Mouse (Mus musculus) kidney, adult 18-20 months (tissue): ENCODE data around the gene Hist1h3g.
A peak's percentile ranks its signal among the peaks of the same experiment; 100 is the strongest.
"Not testable (repeated sequence)": the region's sequence is repeated elsewhere in the genome, so short reads cannot be mapped to it uniquely, and the experiment has no call there.

Experiments used
- DNase-seq: peaks from one replicate; pipeline ENCODE4 v3.0.0; 2021

Hist1h3g gene

GRCm38 (mm10) chr13:23536076-23536822, 1.0 kb downstream of the Hist1h3g start:
- DNase-seq: no peak

GRCm38 (mm10) chr13:23537006-23537710, 1.9 kb downstream of the Hist1h3g start:
- no peak for DNase-seq

- no peak for DNase-seq
Observed at GRCm38 (mm10) chr13:23538249-23538648, 3.0 kb downstream of the Hist1h3g start.

- not testable (repeated sequence) for DNase-seq
Observed at GRCm38 (mm10) chr13:23539821-23540220, 4.6 kb downstream of the Hist1h3g start.

GRCm38 (mm10) chr13:23541497-23541896, 6.3 kb downstream of the Hist1h3g start:
- DNase-seq: no peak

GRCm38 (mm10) chr13:23542225-23542980, 7.2 kb downstream of the Hist1h3g start:
- DNase-seq: not testable (repeated sequence)

- DNase-seq: peak; percentile 55
Observed at GRCm38 (mm10) chr13:23542999-23543607, 7.9 kb downstream of the Hist1h3g start, which contains the start of gene Hist1h2bh. Gene Hist1h2bh, minus strand, starts transcription at chr13:23543392.

GRCm38 (mm10) chr13:23543965-23544786, 9.0 kb downstream of the Hist1h3g start, which contains the start of gene Hist1h3f:
Gene Hist1h3f, plus strand, starts transcription at chr13:23544052.
- DNase-seq: peak; percentile 70

GRCm38 (mm10) chr13:23544787-23545120, 9.5 kb downstream of the Hist1h3g start:
- DNase-seq: peak; percentile 25

- no peak for DNase-seq
Observed at GRCm38 (mm10) chr13:23546694-23547093, 11.5 kb downstream of the Hist1h3g start.

GRCm38 (mm10) chr13:23550761-23551145, 15.5 kb downstream of the Hist1h3g start:
- no peak for DNase-seq

GRCm38 (mm10) chr13:23551146-23551834, 16.1 kb downstream of the Hist1h3g start, which contains the start of gene Hist1h4f:
Gene Hist1h4f, minus strand, starts transcription at chr13:23551648.
- peak; percentile 74 for DNase-seq

- no peak for DNase-seq
Observed at GRCm38 (mm10) chr13:23551931-23552914, 17.0 kb downstream of the Hist1h3g start.

GRCm38 (mm10) chr13:23552962-23553361, 17.7 kb downstream of the Hist1h3g start, which contains the start of gene Hist1h1d:
Gene Hist1h1d, plus strand, starts transcription at chr13:23553262.
- DNase-seq: no peak

GRCm38 (mm10) chr13:23554393-23554792, 19.2 kb downstream of the Hist1h3g start:
- DNase-seq: no peak

- peak; percentile 58 for DNase-seq
Observed at GRCm38 (mm10) chr13:23554925-23555838, 20.0 kb downstream of the Hist1h3g start.

- DNase-seq: peak; percentile 48
Observed at GRCm38 (mm10) chr13:23555839-23556416, 20.7 kb downstream of the Hist1h3g start.

- DNase-seq: no peak
Observed at GRCm38 (mm10) chr13:23556906-23557305, 21.7 kb downstream of the Hist1h3g start.
